Mouse (Mus musculus) lung, postnatal 0 days (tissue): ENCODE data around the gene Hist1h3h.
"Not testable (repeated sequence)": the region's sequence is repeated elsewhere in the genome, so short reads cannot be mapped to it uniquely, and the experiment has no call there.

Experiments
- CTCF ChIP-seq: IDR thresholded peaks from 2 replicates; pipeline ENCODE4 v1.5.1; 2016; ENCODE audit warnings: antibody characterized with exemption, mild to moderate bottlenecking
- EP300 ChIP-seq: IDR thresholded peaks from 2 replicates; pipeline ENCODE4 v1.6.1; 2016; ENCODE audit warnings: antibody characterized with exemption, mild to moderate bottlenecking, control low read depth

- not testable (repeated sequence) for TF ChIP-seq CTCF, EP300
Measured at GRCm38 (mm10) chr13:21716540-21717391, 693 bp upstream of the Hist1h3h start.
